Mouse (Mus musculus) CD4-positive, CD25-positive, alpha-beta regulatory T cell, adult 4 months (primary cell): Measurements from ENCODE around the gene Gipc2. TPM values are rescaled to one million over a fixed set of nuclear protein-coding genes. Genes with fewer than 3 reads are reported as not detected.
"Not testable (repeated sequence)": the region's sequence is repeated elsewhere in the genome, so short reads cannot be mapped to it uniquely, and the experiment has no call there.

ENCODE experiments used
- ATAC-seq: one replicate; pipeline ENCODE4 v1.8.0; 2017
- polyA plus RNA-seq, 2 experiments: library from polyadenylated mRNA; unstranded; fragments of 100-300 nt; shearing (Covaris generic); gene quantifications; one replicate each; pipeline ENCODE4 v1.2.1; 2017

Gipc2 gene
- not detected for polyA plus RNA-seq

DNA sequence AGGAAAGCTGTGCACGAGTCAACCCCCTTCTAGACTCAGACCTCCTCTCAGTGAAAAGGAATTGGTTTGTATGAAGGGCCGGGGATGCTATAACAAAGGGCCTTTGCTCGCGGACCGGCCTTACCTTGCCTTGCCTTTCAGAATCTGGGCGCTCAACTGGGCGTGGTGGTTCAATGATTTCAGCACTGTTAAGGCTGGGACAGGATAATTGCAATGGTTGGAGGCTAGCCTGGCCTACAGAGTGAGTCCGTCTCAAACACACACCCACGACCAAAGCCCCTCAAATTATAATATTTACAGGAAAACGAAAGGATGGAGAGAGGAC lies at the start of gene Gipc2:
Gipc2 (minus strand) TSS at position 132 of the 325 bp plus-strand sequence.
- ATAC-seq, result no peak

GRCm38 (mm10) chr3:152213416-152213815 lies 47.4 kb upstream of the Gipc2 start:
- ATAC-seq, result no peak

DNA sequence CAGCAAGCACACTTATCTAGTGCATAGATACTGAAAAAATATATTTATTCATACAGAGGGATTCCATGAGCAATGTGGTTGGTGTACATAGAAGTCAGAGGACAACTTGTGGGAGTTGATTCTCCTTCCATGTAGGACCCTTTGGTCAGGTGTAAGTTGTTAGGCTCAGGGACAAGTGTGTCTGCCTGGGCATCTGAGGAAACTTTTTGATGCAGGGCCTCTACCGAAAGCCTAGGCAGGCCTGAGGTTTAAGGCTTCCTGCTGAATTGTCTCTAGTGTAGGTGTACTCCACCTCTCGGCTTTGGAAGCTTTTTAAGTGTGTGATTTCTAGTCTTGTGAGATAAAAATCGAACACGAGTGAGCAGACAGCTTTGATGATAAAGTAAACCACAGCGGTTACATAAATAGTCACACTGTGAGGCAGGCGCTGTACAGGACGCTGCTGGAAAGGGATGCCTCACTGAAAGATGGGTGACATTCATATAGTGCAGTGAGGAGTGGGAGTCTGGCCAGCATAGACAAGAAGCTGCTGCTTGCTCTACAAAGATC lies 45.8 kb upstream of the Gipc2 start:
- ATAC-seq, result peak; percentile 38

GRCm38 (mm10) chr3:152210728-152211391 lies 44.8 kb upstream of the Gipc2 start:
- ATAC-seq, result peak; percentile 36

- peak; percentile 88 for ATAC-seq
Observed at GRCm38 (mm10) chr3:152209967-152210634, 44.1 kb upstream of the Gipc2 start, which contains the start of the genes Dnajb4 and Fubp1. TSS of gene Dnajb4 (minus strand) at chr3:152210302. TSS of gene Fubp1 (plus strand) at chr3:152210422.

GRCm38 (mm10) chr3:152209177-152209966 lies 43.3 kb upstream of the Gipc2 start:
- ATAC-seq, result peak; percentile 28

DNA sequence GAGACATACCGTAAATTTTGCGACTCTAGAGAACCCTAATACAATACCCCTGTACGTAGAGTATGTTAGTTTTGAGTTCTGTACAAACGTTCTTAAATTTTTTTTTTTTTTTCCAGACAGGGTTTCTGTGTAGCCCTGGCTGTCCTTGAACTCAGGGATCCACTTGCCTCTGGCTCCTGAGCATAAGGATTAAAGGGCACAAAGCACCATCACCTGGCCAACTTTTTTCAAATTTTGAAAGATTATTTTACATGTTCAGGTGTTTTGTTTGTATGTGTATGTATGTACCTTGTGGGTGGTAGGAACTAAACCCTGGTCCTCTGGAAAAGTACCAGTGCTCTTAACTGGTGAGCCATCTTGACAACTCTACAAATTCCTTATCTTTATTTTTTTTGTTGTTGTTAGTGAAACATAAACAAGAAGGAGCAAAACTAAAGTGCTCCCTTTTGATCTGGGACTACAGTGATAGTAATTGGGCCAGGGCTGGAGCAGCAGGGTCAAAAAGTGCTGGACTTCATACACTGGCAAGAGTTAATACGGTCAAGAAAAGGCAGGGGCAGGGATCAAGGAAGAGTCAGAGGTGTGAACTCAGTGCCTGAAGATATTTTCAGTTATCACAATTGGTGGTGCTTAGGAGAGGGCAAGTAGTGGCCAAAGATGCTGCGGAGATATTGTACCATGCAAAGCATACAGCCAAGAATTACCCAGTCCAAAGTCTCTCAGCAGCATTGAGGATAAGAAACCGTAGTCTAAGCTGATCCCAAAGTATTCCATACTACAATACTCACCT lies 42.3 kb upstream of the Gipc2 start:
- no peak for ATAC-seq

DNA sequence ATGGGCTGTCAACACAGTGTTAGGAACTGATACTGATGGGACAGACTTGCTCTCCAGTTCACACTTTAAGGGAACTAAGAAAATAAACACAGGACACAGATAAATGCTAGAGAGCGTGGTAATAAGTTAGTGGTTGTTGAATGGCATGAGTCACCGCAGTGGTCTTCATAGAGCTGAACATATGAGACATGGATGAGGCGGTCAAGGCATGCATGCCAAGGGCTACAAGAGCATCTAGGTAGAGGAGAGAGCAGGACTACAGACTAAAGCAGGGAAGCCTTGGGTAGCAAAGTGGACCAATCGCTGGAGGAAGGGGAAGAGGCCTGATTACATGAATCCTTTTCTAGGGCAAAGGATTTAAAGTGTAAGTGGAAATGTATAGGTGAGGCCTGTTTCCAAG lies 41.1 kb upstream of the Gipc2 start:
- ATAC-seq, result no peak

GRCm38 (mm10) chr3:152204577-152204976 lies 38.5 kb upstream of the Gipc2 start:
- peak; percentile 52 for ATAC-seq

- ATAC-seq, result no peak
Observed at GRCm38 (mm10) chr3:152203996-152204395, 38.0 kb upstream of the Gipc2 start.

- no peak for ATAC-seq
Observed at GRCm38 (mm10) chr3:152203411-152203810, 37.4 kb upstream of the Gipc2 start.

DNA sequence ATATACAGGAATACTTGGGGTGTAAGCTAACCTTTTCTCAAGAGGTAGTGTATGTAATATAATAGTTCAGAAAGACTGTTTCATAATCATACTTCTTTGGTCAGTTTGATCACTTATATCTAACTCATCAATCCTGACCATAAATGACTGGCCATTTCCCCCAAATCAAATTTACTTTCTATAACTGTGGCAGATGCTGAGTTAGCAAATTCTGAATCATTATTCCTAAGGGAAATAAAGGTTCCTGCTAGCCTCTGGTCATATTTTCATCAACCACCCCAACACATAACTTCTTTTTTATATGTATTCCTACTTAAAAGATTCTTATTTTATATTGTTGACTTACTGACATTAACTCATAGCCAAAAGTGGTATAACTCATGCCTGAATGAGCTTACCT lies 36.9 kb upstream of the Gipc2 start:
- ATAC-seq, result no peak

- ATAC-seq, result no peak
Observed at GRCm38 (mm10) chr3:152201651-152202050, 35.6 kb upstream of the Gipc2 start.

- no peak for ATAC-seq
Observed at GRCm38 (mm10) chr3:152201181-152201580, 35.2 kb upstream of the Gipc2 start.

DNA sequence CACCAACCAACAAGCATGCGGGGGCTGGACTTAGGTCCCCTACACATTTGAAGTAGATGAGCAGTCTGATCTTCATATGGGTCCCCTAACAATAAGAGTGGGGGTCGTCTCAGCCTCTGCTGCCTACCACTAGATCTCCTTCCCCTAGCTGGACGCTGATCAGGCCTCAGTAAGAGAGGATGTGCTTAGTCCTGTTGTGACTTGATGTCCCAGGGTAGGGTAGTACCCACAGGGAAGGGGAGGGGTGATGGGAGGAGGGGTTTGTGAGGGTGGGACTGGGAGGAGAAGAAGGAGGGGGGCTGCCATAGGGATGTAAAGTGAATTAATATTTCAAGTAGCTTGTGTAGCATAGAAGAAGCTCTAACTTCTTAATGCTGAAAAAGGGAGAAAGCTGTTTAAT lies 33.1 kb upstream of the Gipc2 start:
- ATAC-seq, result no peak

DNA sequence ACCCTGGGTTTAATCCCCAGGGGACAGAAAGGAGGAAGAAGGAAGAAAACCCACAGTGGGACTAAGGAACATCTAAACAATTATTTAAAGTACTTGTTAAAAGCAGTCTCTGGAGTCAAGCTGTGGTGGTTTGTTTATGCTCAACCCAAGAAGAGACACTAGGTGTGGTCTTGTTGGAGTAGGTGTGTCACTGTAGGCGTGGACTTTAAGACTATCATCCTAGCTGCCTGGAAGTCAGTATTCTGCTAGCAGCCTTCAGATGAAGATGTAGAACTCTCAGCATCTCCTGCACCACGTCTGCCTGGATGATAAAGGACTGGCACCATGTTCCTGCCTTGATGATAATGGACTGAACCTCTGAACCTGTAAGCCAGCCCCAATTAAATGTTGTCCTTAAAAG lies 31.2 kb upstream of the Gipc2 start:
- not testable (repeated sequence) for ATAC-seq

DNA sequence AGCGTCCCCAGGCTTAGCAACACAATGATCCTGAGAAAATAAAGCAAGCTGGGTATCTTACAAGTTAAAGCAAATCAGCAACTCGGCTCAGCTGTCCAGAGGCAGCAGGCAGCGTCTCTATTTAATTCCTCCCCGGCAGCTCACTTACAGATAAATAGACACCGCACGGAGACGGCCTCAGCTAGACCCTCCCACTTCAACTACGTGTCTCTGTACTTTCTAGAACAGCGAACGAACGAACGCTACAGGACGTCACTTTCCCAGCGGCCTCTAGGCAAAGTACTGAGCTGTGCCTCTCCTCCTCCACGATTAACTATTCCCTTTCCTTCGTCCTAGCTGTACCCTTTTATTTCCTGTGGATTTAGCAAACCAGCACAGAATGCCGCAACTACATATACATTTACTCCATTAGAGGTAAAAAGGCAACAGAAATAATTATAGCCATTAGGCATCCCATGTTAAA lies 27.6 kb upstream of the Gipc2 start:
- ATAC-seq, result peak; percentile 97

DNA sequence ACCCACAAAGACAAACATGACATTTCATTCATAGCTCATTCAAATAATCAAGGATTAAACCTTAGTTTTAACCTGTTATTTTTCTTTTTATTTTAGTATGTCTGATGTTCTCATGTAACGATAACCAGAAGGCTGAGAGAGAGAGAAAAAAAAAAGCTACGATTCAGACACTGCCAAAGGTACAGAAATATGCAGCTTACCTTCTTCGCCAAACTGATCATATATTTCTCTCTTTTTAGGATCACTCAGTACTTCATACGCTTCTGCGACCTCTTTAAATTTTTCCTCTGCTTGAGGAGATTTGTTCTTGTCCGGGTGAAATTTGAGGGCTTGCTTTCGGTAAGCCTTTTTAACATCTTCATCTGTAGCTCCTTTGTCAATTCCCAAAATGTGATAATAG lies 27.1 kb upstream of the Gipc2 start:
- ATAC-seq, result peak; percentile 4

- ATAC-seq, result peak; percentile 16
Observed at GRCm38 (mm10) chr3:152192238-152192931, 26.4 kb upstream of the Gipc2 start.

GRCm38 (mm10) chr3:152191791-152192237 lies 25.8 kb upstream of the Gipc2 start:
- peak; percentile 6 for ATAC-seq

DNA sequence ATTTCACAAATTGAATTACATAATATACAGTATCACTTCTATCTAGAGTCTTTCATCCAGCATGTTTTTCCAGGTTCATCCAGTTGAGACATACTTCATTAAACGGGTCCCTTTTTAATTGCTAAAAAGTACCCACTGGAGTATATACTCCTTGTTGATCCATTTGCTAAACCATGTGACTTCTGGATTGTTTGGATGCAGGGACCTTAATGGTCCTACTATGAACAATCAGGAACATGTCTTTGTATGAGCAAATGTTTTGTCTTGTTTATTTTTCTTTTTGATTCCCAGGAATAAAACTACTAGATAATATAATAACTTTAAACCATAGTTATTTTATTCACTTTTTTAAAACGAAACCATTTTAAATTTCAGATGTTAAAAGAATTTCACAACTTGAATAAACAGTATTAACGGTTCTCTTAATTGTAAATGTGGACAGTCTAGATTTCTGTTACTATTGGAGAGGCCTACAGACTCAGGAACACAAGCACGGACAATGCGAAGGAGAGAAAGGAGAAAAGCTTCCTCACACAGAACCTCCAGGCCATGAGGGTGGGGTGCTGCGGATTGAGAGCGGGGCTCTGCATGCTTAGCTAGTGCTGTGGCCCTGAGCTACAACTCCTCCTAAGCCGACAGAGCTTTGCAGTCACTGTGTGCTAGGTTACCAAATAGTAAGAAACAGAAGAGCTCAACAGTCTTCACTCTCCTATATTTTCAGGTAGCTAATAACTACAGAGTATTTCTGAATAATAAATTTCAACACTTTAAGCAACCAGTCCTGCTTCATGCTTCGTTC lies 24.8 kb upstream of the Gipc2 start:
- no peak for ATAC-seq
